Mouse (Mus musculus): ENCODE measurements around the gene Dut. TPM values are rescaled to one million over a fixed set of nuclear protein-coding genes. Genes with fewer than 3 reads are reported as not detected.
"Not testable (repeated sequence)": the region's sequence is repeated elsewhere in the genome, so short reads cannot be mapped to it uniquely, and the experiment has no call there.

Gene Dut
- total RNA-seq, 2 experiments from 2014 or later, result 26.3 to 27.0 TPM

DNA sequence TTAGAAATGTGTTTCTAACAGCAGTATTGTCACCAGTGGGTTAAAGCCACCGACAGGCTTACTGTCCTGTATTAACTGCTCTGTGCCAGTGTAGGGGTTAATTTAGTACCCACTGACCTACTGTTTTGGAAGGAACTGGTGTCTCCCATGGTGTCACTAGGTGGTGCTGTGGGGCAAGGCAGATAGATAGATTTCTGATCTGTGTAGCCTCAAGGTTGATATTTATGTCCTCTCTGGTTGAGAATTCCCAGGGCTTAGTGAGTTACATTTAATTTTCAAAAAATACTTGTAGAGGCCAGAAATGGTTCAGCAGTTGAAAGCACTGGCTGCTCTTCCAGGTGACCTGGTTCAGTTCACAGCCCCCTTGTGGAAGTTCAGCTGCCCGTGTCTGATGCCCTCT lies 5.3 kb downstream of the Dut start:
- peak in 1 of 2 experiments; percentile 19 for DNase-seq (ENCODE audit: low spot score in 2 of 2)

DNA sequence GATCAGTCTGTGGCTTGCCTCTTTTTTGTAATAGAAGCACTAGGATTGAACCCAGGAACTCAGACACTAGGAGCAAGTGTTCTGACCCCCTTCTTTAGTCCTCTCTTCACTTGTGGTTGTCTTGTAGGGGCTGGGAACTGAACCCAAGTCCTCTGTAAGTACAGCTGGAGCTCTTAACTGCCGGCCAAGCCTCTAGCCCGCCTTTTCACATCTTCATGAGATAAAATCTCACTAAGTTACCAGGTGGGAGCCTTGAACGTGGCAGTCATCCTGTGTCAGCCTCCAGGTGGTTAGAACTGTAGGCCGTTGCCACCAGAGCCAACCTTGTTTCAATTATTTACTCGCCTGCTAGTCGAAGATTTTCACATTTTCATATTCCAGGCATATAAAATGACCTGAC lies 6.7 kb downstream of the Dut start:
- intact Hi-C loops (cut with DNase I), result no loop called here
- DNase-seq (ENCODE audit: low spot score in 2 of 2), result no peak

More for the DNA sequence above, 5.3 kb downstream of the Dut start:
- intact Hi-C loops (cut with DNase I), result no loop called here

DNA sequence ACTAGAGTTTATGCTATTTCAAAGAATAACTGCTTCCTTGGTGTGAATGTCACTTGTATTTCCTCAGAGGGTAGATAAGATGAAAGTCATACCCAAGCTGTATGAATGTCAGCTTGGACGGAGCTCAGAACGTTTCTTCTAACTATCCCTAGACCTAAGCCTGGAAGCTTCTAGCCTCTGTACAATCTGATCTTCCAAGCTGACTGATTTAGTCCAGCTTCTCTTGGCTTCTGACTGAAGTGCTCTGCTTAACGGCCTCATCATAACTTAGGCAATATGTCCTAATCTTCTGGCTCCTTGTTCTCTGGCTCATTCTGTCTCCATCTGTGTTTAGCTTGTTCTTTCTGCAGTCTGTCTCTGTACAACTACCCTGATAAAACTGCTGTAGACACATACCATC lies 7.6 kb downstream of the Dut start:
- intact Hi-C loops (cut with DNase I), result no loop called here

DNA sequence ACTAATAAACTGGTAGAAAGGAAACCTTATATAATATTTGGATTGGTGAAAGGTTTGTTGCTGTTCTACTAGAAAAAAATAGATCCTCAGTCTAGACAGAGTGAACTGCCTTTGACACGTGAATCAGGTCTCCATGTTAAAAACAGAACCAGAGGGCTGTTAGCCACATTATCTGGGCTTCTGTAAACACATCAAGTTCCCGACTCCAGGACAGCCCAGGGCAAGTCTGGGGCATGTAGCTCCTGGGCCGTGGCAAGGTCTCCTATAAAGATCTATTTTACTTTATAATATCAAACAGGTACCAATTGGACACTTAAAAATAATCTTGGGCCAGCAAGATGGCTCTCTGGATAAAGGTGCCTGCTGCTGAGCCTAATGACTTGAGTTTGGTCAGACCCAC lies 8.9 kb downstream of the Dut start:
- DNase-seq (ENCODE audit: low spot score in 2 of 2), result no peak
- intact Hi-C loops (cut with DNase I), result no loop called here

More for the DNA sequence above, 7.6 kb downstream of the Dut start:
- no peak for DNase-seq (ENCODE audit: low spot score in 2 of 2)

DNA sequence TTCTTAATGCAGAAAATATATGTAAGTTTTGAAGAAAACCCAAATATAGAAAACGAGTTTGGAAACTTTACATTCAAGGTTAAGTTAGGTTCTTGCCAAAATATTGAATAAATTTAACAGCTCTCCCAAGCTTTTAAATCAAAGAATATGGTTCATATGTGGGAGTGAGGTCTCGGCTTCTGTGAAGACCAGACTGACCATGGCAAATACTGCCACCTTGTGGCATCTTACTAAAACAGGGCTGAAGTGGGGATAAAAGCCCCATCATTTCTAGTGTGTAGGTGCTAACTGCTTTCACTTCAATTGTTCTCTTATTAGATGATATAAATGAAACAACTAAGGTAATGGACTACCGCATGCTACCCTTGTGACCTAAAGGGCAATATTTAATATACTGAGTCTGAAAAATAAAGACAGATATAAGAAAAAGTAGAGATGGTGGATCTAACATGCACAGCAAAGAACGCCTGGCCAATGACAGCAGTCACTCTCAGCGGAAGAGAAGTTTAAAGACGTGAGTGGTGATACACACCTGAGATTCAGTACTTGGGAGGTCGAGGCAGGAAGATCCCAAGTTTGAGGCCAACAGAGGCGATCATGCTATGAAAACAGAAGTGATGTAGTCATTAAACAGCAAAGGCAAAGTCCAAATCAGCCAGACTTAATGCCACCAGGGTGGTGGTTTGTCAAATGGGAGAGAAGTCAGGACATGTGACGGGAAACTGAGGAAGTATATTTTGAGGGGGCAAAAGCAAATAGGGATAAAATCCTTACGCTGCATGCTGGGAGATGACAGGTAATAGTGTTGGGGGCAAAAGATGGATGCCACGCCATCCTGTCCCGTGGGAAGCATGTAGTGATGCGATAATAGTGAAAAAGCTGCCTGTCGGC lies 12.5 kb downstream of the Dut start:
- DNase-seq (ENCODE audit: low spot score in 2 of 2), result no peak
- intact Hi-C loops (cut with DNase I), result loop anchor here (5.0 kb wide), 2 partner anchors 343 to 473 kb away; no protein-coding TSS in a partner anchor

DNA sequence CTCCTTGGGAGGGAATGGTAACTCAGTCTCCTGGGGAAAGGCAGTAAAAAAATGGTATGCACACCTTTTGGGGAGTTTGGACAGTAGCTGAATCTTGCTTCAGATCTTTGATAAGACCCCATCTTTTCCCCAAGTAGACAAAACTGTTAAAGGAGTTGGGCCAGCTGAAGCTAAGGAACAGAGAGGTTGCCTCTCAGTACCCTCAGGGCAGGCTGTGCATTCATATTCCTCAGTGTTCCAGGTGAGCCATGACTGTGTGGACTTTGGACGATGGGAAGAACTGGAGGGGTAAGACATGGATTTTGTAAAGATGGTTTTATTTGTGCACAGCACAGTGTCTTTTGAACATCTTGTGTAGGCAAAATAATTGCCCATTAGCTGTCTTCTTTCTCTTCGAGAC lies 13.3 kb downstream of the Dut start:
- no peak for DNase-seq (ENCODE audit: low spot score in 2 of 2)
- intact Hi-C loops (cut with DNase I), result loop anchor here (5.0 kb wide), 2 partner anchors 342 to 472 kb away; no protein-coding TSS in a partner anchor

DNA sequence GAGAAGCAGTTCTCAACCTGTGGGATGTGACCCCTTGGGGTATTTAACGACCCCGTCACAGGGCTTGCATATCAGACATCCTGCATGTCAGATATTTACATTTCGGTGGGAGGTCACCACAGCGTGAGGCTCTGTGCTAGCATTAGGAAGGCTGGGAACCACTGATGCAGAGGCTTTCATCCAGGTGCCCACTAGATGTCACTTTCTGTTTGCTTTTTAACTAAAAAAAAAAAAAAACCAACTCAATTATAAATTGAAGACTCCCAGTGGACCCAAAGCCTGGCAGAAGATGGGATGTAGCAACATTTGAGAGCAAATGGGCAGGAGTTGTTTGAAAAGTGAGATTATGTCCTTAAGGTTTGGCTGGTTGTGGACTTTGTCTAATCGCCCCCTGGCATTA lies 16.1 kb downstream of the Dut start:
- no peak for DNase-seq (ENCODE audit: low spot score in 2 of 2)
- intact Hi-C loops (cut with DNase I), result loop anchor here (5.0 kb wide), 2 partner anchors 339 to 469 kb away; no protein-coding TSS in a partner anchor

DNA sequence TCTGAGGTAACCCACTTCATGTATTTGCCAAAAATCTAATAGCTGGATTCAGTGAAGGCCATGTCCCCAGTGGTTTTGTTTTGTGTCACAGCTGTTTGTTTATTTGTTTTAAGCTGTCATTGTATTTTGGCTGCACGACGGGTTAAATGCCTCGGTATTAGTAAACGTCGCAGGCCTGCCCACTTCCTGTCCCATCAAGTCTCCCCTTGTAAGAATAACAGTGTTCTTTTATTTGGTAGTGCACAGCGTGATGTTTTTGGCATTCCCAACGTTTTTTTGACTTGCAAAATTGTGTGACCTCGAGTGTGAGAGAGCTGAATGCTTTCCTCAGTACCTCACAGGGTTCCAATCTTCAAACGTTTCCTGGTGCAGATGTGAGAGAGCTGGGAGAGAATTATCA lies 16.8 kb downstream of the Dut start:
- DNase-seq (ENCODE audit: low spot score in 2 of 2), result no peak
- intact Hi-C loops (cut with DNase I), result loop anchor here (5.0 kb wide), 2 partner anchors 339 to 469 kb away; no protein-coding TSS in a partner anchor

DNA sequence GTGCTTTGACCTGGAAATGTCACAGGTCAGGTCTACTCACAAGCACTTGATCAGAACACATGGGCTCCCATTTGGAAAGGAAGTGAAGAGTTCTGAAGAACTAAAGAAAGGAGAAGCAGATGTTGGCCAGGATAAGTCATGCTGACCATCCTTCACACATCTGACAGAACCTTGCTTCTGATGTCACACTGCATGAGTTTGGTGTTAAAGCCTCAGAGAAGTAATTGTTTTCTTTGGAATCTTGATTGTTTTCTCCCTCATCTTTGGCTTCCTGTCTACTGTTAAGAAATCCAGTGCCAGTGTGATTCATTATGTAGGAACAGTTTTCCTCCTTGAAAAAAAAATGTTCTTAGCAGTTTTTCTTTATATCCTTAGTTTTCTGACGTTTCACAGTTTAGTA lies 21.9 kb downstream of the Dut start:
- no peak for DNase-seq (ENCODE audit: low spot score in 2 of 2)
- intact Hi-C loops (cut with DNase I), result no loop called here

DNA sequence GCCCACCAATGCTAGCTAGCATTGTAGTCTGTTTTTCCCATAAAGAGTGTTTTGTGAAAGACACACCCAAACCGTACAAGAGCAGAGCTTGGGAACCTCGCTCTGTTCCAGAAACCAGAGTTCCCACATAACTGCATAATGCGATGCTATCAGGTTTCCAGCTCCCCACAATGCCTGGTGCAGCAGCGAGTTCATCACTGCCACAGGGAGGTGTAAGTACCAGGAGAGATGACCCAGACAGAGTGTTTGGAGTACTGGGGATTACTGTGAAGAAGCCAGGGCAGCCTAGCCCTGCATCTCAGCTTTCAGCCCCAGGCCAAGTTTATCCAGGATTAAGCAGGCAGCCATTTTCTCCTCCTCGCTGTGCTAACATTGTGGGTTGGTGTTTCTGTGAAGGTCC lies 28.6 kb downstream of the Dut start:
- DNase-seq (ENCODE audit: low spot score in 2 of 2), result no peak
- intact Hi-C loops (cut with DNase I), result no loop called here

DNA sequence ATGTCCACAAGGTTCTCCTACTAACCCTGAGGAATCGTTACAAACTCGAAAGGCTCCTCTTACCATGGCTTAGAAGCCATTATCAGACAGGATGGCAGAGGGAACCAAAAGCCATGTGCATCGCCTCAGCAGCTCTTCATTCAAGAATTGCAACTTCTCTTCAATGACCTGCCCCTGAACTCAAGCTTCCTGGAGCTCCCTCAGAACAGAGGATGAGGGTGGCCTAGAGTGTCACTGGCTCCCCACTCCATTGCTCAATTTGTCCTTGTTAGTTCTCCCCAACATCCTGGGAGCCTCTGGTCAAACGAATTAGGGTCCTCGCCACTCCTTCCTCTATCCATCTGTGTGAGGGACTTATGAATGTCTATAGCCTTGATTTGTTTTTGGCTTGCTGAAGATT lies 29.7 kb downstream of the Dut start:
- no peak for DNase-seq (ENCODE audit: low spot score in 2 of 2)
- intact Hi-C loops (cut with DNase I), result no loop called here

DNA sequence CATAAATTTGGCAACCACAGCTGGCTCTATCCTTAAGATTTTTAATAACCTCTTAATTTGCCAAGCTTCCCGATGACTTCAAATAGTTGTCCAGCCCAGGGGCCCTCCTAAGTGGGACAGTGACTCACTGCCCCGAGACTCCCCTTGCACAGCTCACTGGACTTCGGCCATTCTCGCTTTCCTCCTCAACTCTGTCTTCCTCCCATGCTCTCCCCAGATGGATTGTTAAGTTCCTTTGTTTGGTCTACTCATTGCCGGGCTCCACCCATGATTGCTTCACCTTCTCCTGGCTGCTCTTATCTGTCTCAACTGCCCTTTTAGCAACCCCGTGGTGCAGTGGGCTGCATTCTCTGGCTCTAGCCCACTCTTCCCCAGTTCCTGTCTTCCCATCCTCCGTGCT lies 31.5 kb downstream of the Dut start:
- intact Hi-C loops (cut with DNase I), result no loop called here
- no peak for DNase-seq (ENCODE audit: low spot score in 2 of 2)

DNA sequence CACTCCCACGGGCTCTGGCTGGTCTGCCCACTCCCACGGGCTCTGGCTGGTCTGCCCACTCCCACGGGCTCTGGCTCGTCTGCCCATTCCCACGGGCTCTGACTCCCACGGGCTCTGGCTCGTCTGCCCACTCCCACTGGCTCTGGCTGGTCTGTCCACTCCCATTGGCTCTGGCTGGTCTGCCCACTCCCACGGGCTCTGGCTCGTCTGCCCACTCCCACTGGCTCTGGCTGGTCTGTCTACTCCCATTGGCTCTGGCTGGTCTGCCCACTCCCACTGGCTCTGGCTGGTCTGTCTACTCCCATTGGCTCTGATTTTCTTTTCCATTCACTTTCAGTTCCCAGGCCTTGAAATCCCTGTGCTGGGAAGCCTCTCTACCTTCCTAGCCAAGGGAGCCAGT lies 33.0 kb downstream of the Dut start:
- DNase-seq (ENCODE audit: low spot score in 2 of 2); intact Hi-C loops (cut with DNase I): not testable (repeated sequence)

DNA sequence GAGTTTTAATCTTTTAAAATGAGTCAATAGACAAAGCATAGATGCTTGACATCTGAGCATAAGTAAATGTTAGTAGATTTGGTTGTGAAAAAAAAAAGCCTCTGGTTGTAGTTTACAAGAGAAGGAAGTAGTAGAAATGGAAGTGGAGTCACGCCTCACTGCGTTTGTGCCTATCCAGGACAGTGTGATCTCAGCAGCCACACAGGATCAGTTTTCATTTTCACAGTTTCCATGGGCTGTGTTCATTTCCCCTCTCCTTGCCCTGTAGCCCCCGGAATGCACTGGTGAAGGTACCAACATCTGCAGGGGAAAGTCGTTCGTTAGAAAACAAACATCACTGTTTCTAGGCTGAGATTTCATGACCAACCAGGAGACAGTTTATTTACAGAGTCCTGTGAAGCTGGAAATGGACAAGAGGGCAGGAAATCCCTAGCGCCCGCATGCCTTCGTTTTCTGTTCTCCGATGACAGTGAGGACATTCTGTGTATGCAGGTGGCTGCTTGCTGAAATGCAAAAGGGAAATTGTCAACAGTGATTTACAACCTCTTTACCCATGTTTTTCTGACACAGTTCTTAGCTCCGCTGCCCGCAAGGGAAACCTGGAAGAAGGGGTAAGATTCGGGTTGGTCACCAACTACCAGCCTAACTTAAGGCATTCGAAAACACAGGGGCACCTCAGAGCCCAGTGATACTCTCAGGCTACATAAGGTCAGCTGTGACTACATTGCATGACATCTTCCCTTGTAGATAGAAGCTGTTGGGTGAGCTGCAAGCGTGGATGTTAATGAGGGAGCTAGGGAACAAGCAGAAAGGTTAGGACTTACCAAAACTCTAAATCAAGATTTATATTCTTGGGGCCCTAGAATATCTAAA lies 35.6 kb downstream of the Dut start:
- DNase-seq (ENCODE audit: low spot score in 2 of 2), result no peak
- intact Hi-C loops (cut with DNase I), result no loop called here

DNA sequence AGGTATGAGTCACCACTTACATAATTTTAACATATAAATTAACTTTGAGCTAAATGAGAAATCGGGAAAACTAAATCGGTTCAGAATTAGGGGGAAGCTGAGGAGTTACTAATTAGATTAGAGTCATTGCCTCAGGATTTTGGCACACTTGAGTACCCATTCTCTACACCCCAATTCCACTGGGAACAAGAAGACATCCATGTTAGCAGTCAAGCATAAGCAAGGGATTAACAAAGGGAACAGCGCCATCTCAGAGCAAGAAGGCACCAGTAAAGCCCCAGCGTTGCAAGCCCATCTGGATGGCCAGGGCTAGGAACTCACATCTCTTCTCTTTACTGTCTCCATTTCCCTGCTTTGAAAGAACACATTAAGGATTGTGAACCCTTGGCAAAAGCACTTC lies 38.8 kb downstream of the Dut start:
- DNase-seq (ENCODE audit: low spot score in 2 of 2), result no peak
- intact Hi-C loops (cut with DNase I), result no loop called here

DNA sequence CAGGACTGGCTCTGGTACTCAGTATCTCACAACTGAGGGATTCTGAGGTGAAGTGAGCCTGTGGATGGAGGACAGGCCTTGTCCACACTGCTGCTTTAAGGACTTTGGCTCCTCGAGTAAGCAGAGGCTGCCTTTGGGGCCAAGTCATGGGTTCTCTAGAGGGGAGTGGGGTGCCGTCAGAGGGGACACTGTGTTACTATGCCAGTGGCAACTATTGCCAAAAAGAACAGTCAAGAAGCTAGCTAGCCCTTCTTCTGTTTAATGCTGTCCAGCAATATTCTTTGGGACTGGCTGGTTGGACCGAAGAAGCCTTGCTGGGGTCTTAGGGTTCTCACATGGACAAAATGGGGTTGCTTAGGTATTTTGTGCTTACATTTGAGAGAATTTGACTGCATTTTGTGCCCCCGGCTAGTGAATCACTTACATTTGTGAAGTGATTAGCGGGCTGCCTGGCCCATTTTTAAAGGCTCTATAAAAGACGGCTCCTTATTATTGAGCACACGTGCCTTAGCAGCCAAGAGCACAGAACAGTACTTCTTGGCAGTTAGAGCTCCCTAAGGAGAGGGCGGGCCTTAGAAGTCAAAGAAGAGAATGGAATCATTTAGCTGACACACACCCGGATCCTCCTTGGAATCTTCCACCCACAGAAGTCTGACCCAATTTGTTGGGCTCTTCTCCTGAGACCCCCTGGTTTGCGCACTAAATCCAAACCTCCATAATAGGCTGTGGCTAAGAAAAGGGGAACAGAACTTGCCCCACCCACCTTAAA lies 43.4 kb downstream of the Dut start:
- intact Hi-C loops (cut with DNase I), result no loop called here
- no peak for DNase-seq (ENCODE audit: low spot score in 2 of 2)

DNA sequence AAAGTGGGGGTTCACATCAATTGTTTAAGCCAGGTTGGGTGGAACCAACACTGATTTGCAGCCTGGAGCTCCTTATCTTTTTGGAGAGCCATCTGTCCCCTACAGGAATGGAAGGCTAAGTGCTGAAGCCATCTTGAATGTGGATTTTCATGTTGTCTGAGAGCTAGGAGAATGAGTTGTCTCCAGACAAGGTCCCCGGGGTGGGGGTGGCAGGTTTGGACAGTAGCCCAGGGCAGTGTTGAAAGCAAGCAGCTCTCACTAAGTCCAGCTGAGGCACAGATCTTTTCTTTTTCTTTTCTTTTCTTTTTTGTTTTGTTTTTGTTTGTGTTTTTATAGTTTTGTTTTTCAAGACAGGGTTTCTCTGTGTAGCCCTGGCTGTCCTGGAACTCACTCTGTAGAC lies 44.1 kb downstream of the Dut start:
- intact Hi-C loops (cut with DNase I), result no loop called here
- no peak for DNase-seq (ENCODE audit: low spot score in 2 of 2)

DNA sequence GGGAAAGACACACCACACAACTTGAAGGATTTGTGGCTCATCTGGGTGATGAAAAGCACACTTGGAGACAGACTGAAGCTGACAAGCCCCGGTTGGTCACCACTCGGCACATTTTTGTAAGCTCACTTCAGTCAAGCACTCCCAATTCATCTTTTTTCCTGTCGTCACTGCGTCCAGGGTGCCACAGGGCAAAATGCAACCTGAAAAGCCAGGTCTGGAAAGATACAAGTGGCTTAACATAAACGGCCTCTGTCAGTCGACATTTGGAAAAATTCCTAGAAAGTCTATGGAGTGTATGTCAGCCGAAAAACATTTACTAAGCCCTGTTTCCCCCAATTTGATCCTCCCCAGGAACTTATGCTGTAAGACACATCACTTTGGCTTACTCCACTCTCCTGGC lies 45.6 kb downstream of the Dut start:
- intact Hi-C loops (cut with DNase I), result no loop called here
- DNase-seq (ENCODE audit: low spot score in 2 of 2), result no peak

DNA sequence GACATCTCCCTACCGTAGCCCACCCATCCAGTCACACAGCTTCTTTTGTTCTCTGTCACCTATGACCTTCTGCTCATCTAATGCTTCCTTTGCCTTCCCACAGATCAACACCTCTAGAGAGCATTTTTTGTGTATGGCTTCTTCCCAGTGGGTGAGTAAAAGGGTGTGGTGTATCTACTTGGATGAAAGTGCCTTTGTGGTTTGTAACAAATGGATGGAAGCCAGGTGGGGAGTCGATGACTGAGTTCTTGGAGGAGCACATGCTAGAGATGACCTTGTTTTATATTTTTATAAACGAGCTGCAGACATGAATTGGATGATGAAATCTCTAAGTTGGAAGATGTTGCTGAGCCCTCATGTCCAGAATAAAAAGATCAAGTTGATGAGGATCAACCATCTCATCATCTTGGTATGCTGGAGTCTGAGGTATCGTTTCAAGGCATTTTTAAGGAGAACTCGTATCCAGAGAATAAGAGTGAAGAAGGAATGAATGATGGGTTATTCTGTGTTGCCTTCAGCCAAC lies 47.0 kb downstream of the Dut start:
- intact Hi-C loops (cut with DNase I), result no loop called here
- DNase-seq (ENCODE audit: low spot score in 2 of 2), result no peak

DNA sequence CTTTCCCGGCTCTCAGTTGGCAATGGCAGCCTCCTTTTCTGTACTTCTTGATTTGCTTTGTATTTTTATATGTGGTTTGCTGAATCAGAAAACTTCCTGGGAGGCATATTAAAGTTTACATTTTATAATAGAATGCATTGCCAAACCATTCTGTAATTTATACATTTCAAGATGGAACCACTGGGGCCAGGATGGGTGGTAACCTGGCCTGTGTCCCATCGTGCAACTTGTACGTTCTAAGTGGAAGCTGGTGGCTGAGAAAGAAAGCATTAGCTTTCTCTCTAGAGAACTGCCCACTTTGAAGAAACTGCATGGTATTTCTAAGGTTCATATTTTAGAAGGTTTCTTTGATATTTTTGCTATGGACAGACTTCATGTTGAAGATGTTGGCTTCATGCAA lies 48.5 kb downstream of the Dut start:
- no peak for DNase-seq (ENCODE audit: low spot score in 2 of 2)
- intact Hi-C loops (cut with DNase I), result no loop called here

All from left cerebral cortex, postnatal 36 days (tissue).